Mouse (Mus musculus): ENCODE data around the gene Gm45799.
A peak's percentile ranks its signal among the peaks of the same experiment; 100 is the strongest.

Gm45799 gene

GRCm38 (mm10) chr7:105640233-105640893 is at the start of gene Gm45799, which contains the start of gene Arfip2:
Gene Gm45799 (plus strand): TSS chr7:105640552.
Gene Arfip2 (minus strand): TSS chr7:105640416.
- DNase-seq, result peak; percentile 97

- peak; percentile 66 to 68 for DNase-seq
Observed at GRCm38 (mm10) chr7:105602860-105603623, 37.3 kb upstream of the Gm45799 start.

GRCm38 (mm10) chr7:105608467-105608866 is 31.9 kb upstream of the Gm45799 start:
- no peak for DNase-seq

- DNase-seq, result no peak
Observed at GRCm38 (mm10) chr7:105611767-105612166, 28.6 kb upstream of the Gm45799 start.

- no peak for DNase-seq
Observed at GRCm38 (mm10) chr7:105614400-105614799, 26.0 kb upstream of the Gm45799 start.

GRCm38 (mm10) chr7:105615720-105616119 is 24.6 kb upstream of the Gm45799 start:
- DNase-seq, result no peak

- no peak for DNase-seq
Observed at GRCm38 (mm10) chr7:105616561-105616960, 23.8 kb upstream of the Gm45799 start.

GRCm38 (mm10) chr7:105617810-105618209 is 22.5 kb upstream of the Gm45799 start:
- DNase-seq, result no peak

- no peak for DNase-seq
Observed at GRCm38 (mm10) chr7:105619701-105620100, 20.7 kb upstream of the Gm45799 start.

GRCm38 (mm10) chr7:105621053-105621452 is 19.3 kb upstream of the Gm45799 start:
- no peak for DNase-seq

GRCm38 (mm10) chr7:105621646-105622292 is 18.6 kb upstream of the Gm45799 start:
- no peak for DNase-seq

GRCm38 (mm10) chr7:105625397-105625796 is 15.0 kb upstream of the Gm45799 start:
- DNase-seq, result no peak

- no peak for DNase-seq
Observed at GRCm38 (mm10) chr7:105628633-105629032, 11.7 kb upstream of the Gm45799 start.

GRCm38 (mm10) chr7:105632551-105632972 is 7.8 kb upstream of the Gm45799 start:
- peak in 1 of 2 experiments; percentile 6 for DNase-seq

GRCm38 (mm10) chr7:105633127-105633800 is 7.1 kb upstream of the Gm45799 start, which contains the start of gene Trim3:
Gene Trim3 (minus strand): TSS chr7:105633571.
- peak; percentile 81 to 82 for DNase-seq

GRCm38 (mm10) chr7:105633801-105634135 is 6.6 kb upstream of the Gm45799 start:
- no peak for DNase-seq

- DNase-seq, result no peak
Observed at GRCm38 (mm10) chr7:105634272-105634920, 6.0 kb upstream of the Gm45799 start.

- DNase-seq, result no peak
Observed at GRCm38 (mm10) chr7:105635726-105636125, 4.6 kb upstream of the Gm45799 start.

GRCm38 (mm10) chr7:105638776-105639175 is 1.6 kb upstream of the Gm45799 start:
- no peak for DNase-seq

- DNase-seq, result no peak
Observed at GRCm38 (mm10) chr7:105639304-105639703, 1.0 kb upstream of the Gm45799 start.

- no peak for DNase-seq
Observed at GRCm38 (mm10) chr7:105639756-105640155, 596 bp upstream of the Gm45799 start, which contains the start of gene Timm10b. Gene Timm10b (plus strand): TSS chr7:105640056.

- no peak for DNase-seq
Observed at GRCm38 (mm10) chr7:105640894-105641255, 523 bp downstream of the Gm45799 start.

- DNase-seq, result no peak
Observed at GRCm38 (mm10) chr7:105641936-105642335, 1.6 kb downstream of the Gm45799 start.
